Mouse (Mus musculus): Measurements from ENCODE around the gene Pax6.

Pax6 gene

GRCm38 (mm10) chr2:105668271-105669270 lies at the start of gene Pax6:
Pax6 (plus strand) TSS chr2:105668900.
- no peak for DNase-seq

- DNase-seq, result no peak
Observed at GRCm38 (mm10) chr2:105648933-105649332, 19.8 kb upstream of the Pax6 start.

- no peak for DNase-seq
Observed at GRCm38 (mm10) chr2:105656456-105656855, 12.2 kb upstream of the Pax6 start.

GRCm38 (mm10) chr2:105659350-105659749 lies 9.3 kb upstream of the Pax6 start:
- DNase-seq, result no peak

GRCm38 (mm10) chr2:105659926-105660873 lies 8.5 kb upstream of the Pax6 start:
- DNase-seq, result no peak

- DNase-seq, result no peak
Observed at GRCm38 (mm10) chr2:105660874-105661622, 7.7 kb upstream of the Pax6 start.

GRCm38 (mm10) chr2:105661623-105662066 lies 7.1 kb upstream of the Pax6 start:
- no peak for DNase-seq

- no peak for DNase-seq
Observed at GRCm38 (mm10) chr2:105662121-105662520, 6.6 kb upstream of the Pax6 start.

GRCm38 (mm10) chr2:105662606-105663005 lies 6.1 kb upstream of the Pax6 start:
- DNase-seq, result no peak

- no peak for DNase-seq
Observed at GRCm38 (mm10) chr2:105663101-105663511, 5.6 kb upstream of the Pax6 start.

- no peak for DNase-seq
Observed at GRCm38 (mm10) chr2:105664996-105665395, 3.7 kb upstream of the Pax6 start.

- no peak for DNase-seq
Observed at GRCm38 (mm10) chr2:105665491-105666250, 3.0 kb upstream of the Pax6 start.

GRCm38 (mm10) chr2:105666331-105666730 lies 2.4 kb upstream of the Pax6 start:
- no peak for DNase-seq

GRCm38 (mm10) chr2:105666763-105667625 lies 1.7 kb upstream of the Pax6 start:
- no peak for DNase-seq

- DNase-seq, result no peak
Observed at GRCm38 (mm10) chr2:105667626-105667950, 1.1 kb upstream of the Pax6 start.

- DNase-seq, result no peak
Observed at GRCm38 (mm10) chr2:105669371-105669861, 716 bp downstream of the Pax6 start.

- no peak for DNase-seq
Observed at GRCm38 (mm10) chr2:105669881-105670730, 1.4 kb downstream of the Pax6 start.

- DNase-seq, result no peak
Observed at GRCm38 (mm10) chr2:105670731-105671095, 2.0 kb downstream of the Pax6 start.

- DNase-seq, result no peak
Observed at GRCm38 (mm10) chr2:105671116-105671797, 2.6 kb downstream of the Pax6 start.

Measured in thymus, postnatal 25 days (tissue).